Mouse (Mus musculus) small intestine, adult 2 months (tissue): ENCODE data around the gene Ptprk. TPM values are rescaled to one million over a fixed set of nuclear protein-coding genes. Genes with fewer than 3 reads are reported as not detected.

Source experiments
- H3K27ac ChIP-seq: fragments of 200-500 bp; 2 replicates; pipeline ENCODE4 v1.5.1; 2012; ENCODE audit warnings: low read depth, low read length, control low read depth, inconsistent platforms; ENCODE audit not compliant: insufficient read depth
- H3K27me3 ChIP-seq: fragments of 200-500 bp; 2 replicates; pipeline ENCODE4 v1.6.1; 2012; ENCODE audit warnings: mild to moderate bottlenecking, moderate library complexity, low read length, inconsistent platforms; ENCODE audit not compliant: control insufficient read depth, insufficient read depth
- H3K36me3 ChIP-seq: fragments of 200-500 bp; 2 replicates; pipeline ENCODE4 v1.6.1; 2012; ENCODE audit warnings: mild to moderate bottlenecking, low read length, control low read depth, inconsistent platforms; ENCODE audit not compliant: control insufficient read depth, insufficient read depth
- H3K4me1 ChIP-seq: fragments of 200-500 bp; 2 replicates; pipeline ENCODE4 v1.6.1; 2012; ENCODE audit warnings: low read length, inconsistent platforms, mixed read lengths; ENCODE audit not compliant: control insufficient read depth, insufficient read depth, insufficient read length
- H3K4me3 ChIP-seq: fragments of 200-500 bp; 2 replicates; pipeline ENCODE4 v1.5.1; 2012; ENCODE audit warnings: low read depth, mild to moderate bottlenecking, control low read depth, inconsistent platforms, low read length, moderate library complexity
- CTCF ChIP-seq: fragments of 200-500 bp; IDR thresholded peaks from 2 replicates; pipeline ENCODE4 v1.5.1; 2012; ENCODE audit warnings: low read depth, mild to moderate bottlenecking, control low read depth, inconsistent platforms, low read length, moderate library complexity, mixed read lengths; ENCODE audit not compliant: insufficient replicate concordance, insufficient read length; ENCODE audit errors: extremely low read depth
- POLR2A ChIP-seq: fragments of 200-500 bp; IDR thresholded peaks from 2 replicates; pipeline ENCODE4 v1.6.1; 2012; ENCODE audit warnings: low read depth, mild to moderate bottlenecking, control low read depth, inconsistent platforms, low read length, moderate library complexity
- WGBS: fragments of 180-500 bp; shearing (Covaris S2); methylation state at CpG from one replicate; pipeline ENCODE4 v1.1.7; 2018; 5-methylcytosine and 5-hydroxymethylcytosine counted together
- polyA plus RNA-seq: library from polyadenylated mRNA; depleted of rRNA; stranded (reverse); fragments of >200 nt; gene quantifications from 2 replicates; pipeline ENCODE4 v1.2.3, GENCODE M21; 2012

The Ptprk gene
- polyA plus RNA-seq, 1 experiment = 11.3 TPM

GRCm38 (mm10) chr10:28497791-28498190 is 423.2 kb downstream of the Ptprk start:
- TF ChIP-seq CTCF (no peak), POLR2A (no peak)
- Histone ChIP-seq H3K4me3 (no peak overlapping the region), H3K4me1 (no peaks in the 10 kb centered on the region), H3K27ac (no peak overlapping the region), H3K36me3 (peaks cover 3% of the 10 kb centered on the region), H3K27me3 (no peaks in the 10 kb centered on the region)
- 98% methylated on average over 1 of the region's 1 CpGs for WGBS

- H3K27ac ChIP-seq = no peak overlapping the region
- 84% methylated on average over 3 of the region's 3 CpGs for WGBS
- no peaks in the 10 kb centered on the region for H3K4me1 ChIP-seq
- H3K36me3 ChIP-seq = peaks cover 3% of the 10 kb centered on the region
- H3K27me3 ChIP-seq = no peaks in the 10 kb centered on the region
- H3K4me3 ChIP-seq = no peak overlapping the region
- no peak for TF ChIP-seq POLR2A
- no peak for TF ChIP-seq CTCF
Observed at GRCm38 (mm10) chr10:28498504-28498903, 423.9 kb downstream of the Ptprk start.

- WGBS = 67% methylated on average over 2 of the region's 2 CpGs
- no peaks in the 10 kb centered on the region for H3K4me1 ChIP-seq
- no peak for TF ChIP-seq CTCF
- TF ChIP-seq POLR2A = no peak
- H3K36me3 ChIP-seq = no peaks in the 10 kb centered on the region
- H3K27ac ChIP-seq = no peak overlapping the region
- H3K27me3 ChIP-seq = no peaks in the 10 kb centered on the region
- no peak overlapping the region for H3K4me3 ChIP-seq
Observed at GRCm38 (mm10) chr10:28513601-28514000, 439.0 kb downstream of the Ptprk start.

DNA sequence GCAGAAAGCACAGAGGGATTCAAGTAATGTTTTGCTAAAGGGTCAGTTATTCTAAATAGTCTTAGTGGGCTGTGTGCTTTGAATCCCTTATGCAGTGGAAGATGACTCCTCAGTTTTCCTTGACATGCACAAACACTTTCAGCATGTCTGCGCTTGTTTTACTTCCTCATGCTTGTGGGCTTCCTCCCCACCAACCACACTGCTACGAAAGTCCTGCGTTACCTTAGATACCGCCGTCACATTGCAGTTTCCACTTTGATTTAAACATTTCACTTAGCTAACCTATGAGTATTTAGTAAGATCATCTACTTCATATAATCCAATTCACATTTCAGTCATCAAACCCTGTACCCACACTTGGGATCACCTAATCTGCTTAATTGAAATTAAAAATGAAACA is 441.5 kb downstream of the Ptprk start:
- TF ChIP-seq CTCF = no peak
- no peak for TF ChIP-seq POLR2A
- no peak overlapping the region for H3K27ac ChIP-seq
- WGBS = 86% methylated on average over 5 of the region's 5 CpGs

GRCm38 (mm10) chr10:28518297-28518696 is 443.7 kb downstream of the Ptprk start:
- TF ChIP-seq POLR2A = no peak
- no peak for TF ChIP-seq CTCF
- no peaks in the 10 kb centered on the region for H3K4me1 ChIP-seq
- no peak overlapping the region for H3K4me3 ChIP-seq
- no peaks in the 10 kb centered on the region; the same call in 1 of the 2 replicates for H3K27me3 ChIP-seq
- WGBS = 75% methylated on average over 3 of the region's 3 CpGs
- H3K36me3 ChIP-seq = no peaks in the 10 kb centered on the region
- no peak overlapping the region for H3K27ac ChIP-seq

More for the DNA sequence above, 441.5 kb downstream of the Ptprk start:
- no peaks in the 10 kb centered on the region for H3K36me3 ChIP-seq
- no peak overlapping the region for H3K4me3 ChIP-seq
- no peaks in the 10 kb centered on the region for H3K4me1 ChIP-seq
- H3K27me3 ChIP-seq = no peaks in the 10 kb centered on the region

GRCm38 (mm10) chr10:28519861-28520260 is 445.2 kb downstream of the Ptprk start:
- no peak overlapping the region for H3K27ac ChIP-seq
- TF ChIP-seq POLR2A = no peak
- no peak for TF ChIP-seq CTCF
- no peaks in the 10 kb centered on the region for H3K4me1 ChIP-seq
- H3K4me3 ChIP-seq = no peak overlapping the region
- WGBS = 64% methylated on average over 1 of the region's 1 CpGs
- no peaks in the 10 kb centered on the region; the same call in 1 of the 2 replicates for H3K27me3 ChIP-seq
- no peaks in the 10 kb centered on the region for H3K36me3 ChIP-seq

- 79% methylated on average over 14 of the region's 14 CpGs for WGBS
- TF ChIP-seq POLR2A = no peak
- no peak for TF ChIP-seq CTCF
- no peaks in the 10 kb centered on the region for H3K4me1 ChIP-seq
- no peaks in the 10 kb centered on the region for H3K36me3 ChIP-seq
- H3K27ac ChIP-seq = no peak overlapping the region
- no peak overlapping the region for H3K4me3 ChIP-seq
- H3K27me3 ChIP-seq = no peaks in the 10 kb centered on the region; the same call in 1 of the 2 replicates
Observed at GRCm38 (mm10) chr10:28523992-28524735, 449.5 kb downstream of the Ptprk start.
